Mouse (Mus musculus) ZHBTc4 (cell line): ENCODE results near the gene Pnma5.

Source experiments
- DNase-seq: peaks from one replicate; pipeline ENCODE4 v3.0.0-alpha.2; 2011; ENCODE audit warnings: low read depth, low spot score

The Pnma5 gene

DNA sequence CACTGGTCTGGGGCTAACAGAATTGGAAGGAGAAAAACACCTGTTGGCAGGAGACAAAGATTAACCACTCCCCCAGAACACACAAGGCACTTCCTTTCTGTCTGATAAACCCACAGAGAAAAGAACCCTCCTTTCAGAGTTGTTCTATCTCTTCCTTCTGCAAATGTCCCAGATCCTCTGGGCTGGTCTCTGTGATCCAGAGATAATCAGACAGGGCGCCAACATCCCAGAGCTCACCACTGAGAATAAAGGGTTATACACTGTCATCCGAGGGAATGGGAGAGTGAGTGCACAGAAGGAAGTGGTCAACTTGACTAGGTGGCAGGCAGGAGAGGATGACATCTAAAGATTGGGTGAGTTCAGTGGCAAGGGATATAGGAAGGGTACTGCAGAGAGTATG lies 51.3 kb downstream of the Pnma5 start:
- no peak for DNase-seq
